Mouse (Mus musculus) heart, embryonic 10.5 days (tissue): ENCODE measurements around the gene Hlx. TPM values are rescaled to one million over a fixed set of nuclear protein-coding genes. Genes with fewer than 3 reads are reported as not detected.

ENCODE experiments used
- DNase-seq: peaks from one replicate; pipeline ENCODE4 v3.0.0-alpha.2; 2017; ENCODE audit warnings: low spot score
- H3K27ac ChIP-seq: fragments of 300-500 bp; sonication (generic); 2 replicates; pipeline ENCODE4 v1.5.1; 2016; ENCODE audit warnings: mild to moderate bottlenecking
- H3K27me3 ChIP-seq: fragments of 300-500 bp; sonication (generic); 2 replicates; pipeline ENCODE4 v1.6.1; 2016; ENCODE audit warnings: mild to moderate bottlenecking; ENCODE audit not compliant: poor library complexity, insufficient read depth, severe bottlenecking
- H3K36me3 ChIP-seq: fragments of 300-500 bp; sonication (generic); 2 replicates; pipeline ENCODE4 v1.6.1; 2016; ENCODE audit warnings: mild to moderate bottlenecking, moderate library complexity
- H3K4me1 ChIP-seq: fragments of 300-500 bp; sonication (generic); 2 replicates; pipeline ENCODE4 v1.6.1; 2016; ENCODE audit warnings: mild to moderate bottlenecking
- H3K4me3 ChIP-seq: fragments of 300-500 bp; sonication (generic); 2 replicates; pipeline ENCODE4 v1.5.1; 2016; ENCODE audit warnings: mild to moderate bottlenecking, moderate library complexity
- H3K9me3 ChIP-seq: fragments of 300-500 bp; sonication (generic); 2 replicates; pipeline ENCODE4 v1.6.1; 2016; ENCODE audit warnings: mild to moderate bottlenecking, moderate library complexity
- WGBS: fragments of 180-500 bp; shearing (Covaris S2); methylation state at CpG from one replicate; pipeline ENCODE4 v1.1.7; 2016; 5-methylcytosine and 5-hydroxymethylcytosine counted together
- polyA plus RNA-seq: library from polyadenylated mRNA; unstranded; fragments of >200 nt; fragmentation: Nextera tagmentation; extraction: Ambion mirVana; gene quantifications from 2 replicates; pipeline ENCODE4 v1.2.1, GENCODE M21; 2016

Gene Hlx
- polyA plus RNA-seq, 1 experiment from 2014 or later, result 19.4 TPM

GRCm38 (mm10) chr1:184717691-184718200 is 14.7 kb downstream of the Hlx start:
- no peak for DNase-seq
- WGBS, result 2% methylated on average over 12 of the region's 12 CpGs
- H3K27ac ChIP-seq, result no peak overlapping the region
- no peak overlapping the region for H3K4me3 ChIP-seq
- H3K27me3 ChIP-seq, result peaks cover 100% of the 10 kb centered on the region
- peaks cover 17% of the 10 kb centered on the region; the same call in 1 of the 2 replicates for H3K4me1 ChIP-seq
- no peaks in the 10 kb centered on the region for H3K9me3 ChIP-seq
- H3K36me3 ChIP-seq, result no peaks in the 10 kb centered on the region

- Histone ChIP-seq H3K4me3 (no peak overlapping the region), H3K9me3 (no peaks in the 10 kb centered on the region), H3K27ac (no peak overlapping the region), H3K36me3 (no peaks in the 10 kb centered on the region), H3K27me3 (peaks cover 99% of the 10 kb centered on the region), H3K4me1 (peaks cover 17% of the 10 kb centered on the region; the same call in 1 of the 2 replicates)
- under 1% methylated on average over 18 of the region's 18 CpGs for WGBS
- DNase-seq, result no peak
Measured at GRCm38 (mm10) chr1:184717016-184717568, 15.3 kb downstream of the Hlx start.

- H3K9me3 ChIP-seq, result no peaks in the 10 kb centered on the region
- 0% methylated on average over 6 of the region's 6 CpGs for WGBS
- peaks cover 89% of the 10 kb centered on the region for H3K27me3 ChIP-seq
- peak overlapping the region; percentile 2; the same call in 1 of the 2 replicates for H3K4me3 ChIP-seq
- no peak for DNase-seq
- no peak overlapping the region for H3K27ac ChIP-seq
- H3K4me1 ChIP-seq, result peaks cover 17% of the 10 kb centered on the region; the same call in 1 of the 2 replicates
- no peaks in the 10 kb centered on the region for H3K36me3 ChIP-seq
Measured at GRCm38 (mm10) chr1:184716117-184716516, 16.3 kb downstream of the Hlx start.

- Histone ChIP-seq H3K9me3 (no peaks in the 10 kb centered on the region), H3K36me3 (no peaks in the 10 kb centered on the region), H3K27me3 (peaks cover 85% of the 10 kb centered on the region), H3K4me3 (no peak overlapping the region), H3K4me1 (peaks cover 17% of the 10 kb centered on the region; the same call in 1 of the 2 replicates), H3K27ac (no peak overlapping the region)
- DNase-seq, result no peak
- WGBS, result 18% methylated on average over 6 of the region's 6 CpGs
Measured at GRCm38 (mm10) chr1:184715693-184716092, 16.7 kb downstream of the Hlx start.

GRCm38 (mm10) chr1:184714515-184714914 is 17.9 kb downstream of the Hlx start:
- H3K9me3 ChIP-seq, result no peaks in the 10 kb centered on the region
- 29% methylated on average over 3 of the region's 3 CpGs for WGBS
- H3K36me3 ChIP-seq, result no peaks in the 10 kb centered on the region
- peaks cover 17% of the 10 kb centered on the region; the same call in 1 of the 2 replicates for H3K4me1 ChIP-seq
- no peak for DNase-seq
- no peak overlapping the region for H3K4me3 ChIP-seq
- H3K27me3 ChIP-seq, result peaks cover 73% of the 10 kb centered on the region
- no peak overlapping the region for H3K27ac ChIP-seq

- no peaks in the 10 kb centered on the region for H3K36me3 ChIP-seq
- H3K9me3 ChIP-seq, result no peaks in the 10 kb centered on the region
- peaks cover 17% of the 10 kb centered on the region; the same call in 1 of the 2 replicates for H3K4me1 ChIP-seq
- DNase-seq, result no peak
- WGBS, result 66% methylated on average over 5 of the region's 5 CpGs
- H3K27me3 ChIP-seq, result peaks cover 65% of the 10 kb centered on the region
- no peak overlapping the region for H3K4me3 ChIP-seq
- H3K27ac ChIP-seq, result no peak overlapping the region
Measured at GRCm38 (mm10) chr1:184713716-184714115, 18.7 kb downstream of the Hlx start.

GRCm38 (mm10) chr1:184707532-184708248 is 24.7 kb downstream of the Hlx start:
- Histone ChIP-seq H3K4me1 (no peaks in the 10 kb centered on the region), H3K9me3 (no peaks in the 10 kb centered on the region), H3K36me3 (no peaks in the 10 kb centered on the region), H3K4me3 (no peak overlapping the region), H3K27ac (no peak overlapping the region), H3K27me3 (peaks cover 12% of the 10 kb centered on the region; the same call in 1 of the 2 replicates)
- WGBS, result 74% methylated on average over 4 of the region's 4 CpGs
- DNase-seq, result no peak

- 39% methylated on average over 3 of the region's 3 CpGs for WGBS
- Histone ChIP-seq H3K4me1 (no peaks in the 10 kb centered on the region), H3K4me3 (no peak overlapping the region), H3K27me3 (peaks cover 7% of the 10 kb centered on the region; the same call in 1 of the 2 replicates), H3K36me3 (no peaks in the 10 kb centered on the region), H3K27ac (no peak overlapping the region), H3K9me3 (no peaks in the 10 kb centered on the region)
- no peak for DNase-seq
Measured at GRCm38 (mm10) chr1:184704901-184705300, 27.5 kb downstream of the Hlx start.

- no peak for DNase-seq
- 64% methylated on average over 1 of the region's 1 CpGs for WGBS
- H3K9me3 ChIP-seq, result no peaks in the 10 kb centered on the region
- H3K27me3 ChIP-seq, result no peaks in the 10 kb centered on the region; the same call in 1 of the 2 replicates
- no peaks in the 10 kb centered on the region for H3K4me1 ChIP-seq
- H3K4me3 ChIP-seq, result no peak overlapping the region
- H3K27ac ChIP-seq, result no peak overlapping the region
- H3K36me3 ChIP-seq, result no peaks in the 10 kb centered on the region
Measured at GRCm38 (mm10) chr1:184699295-184699694, 33.1 kb downstream of the Hlx start.

- Histone ChIP-seq H3K9me3 (no peaks in the 10 kb centered on the region), H3K36me3 (no peaks in the 10 kb centered on the region), H3K27ac (no peak overlapping the region), H3K4me1 (no peaks in the 10 kb centered on the region), H3K27me3 (0 out of 2 replicates have a peak, but pooled peaks cover 3% of the 10 kb centered on the region), H3K4me3 (no peak overlapping the region)
- no peak for DNase-seq
- 73% methylated on average over 2 of the region's 2 CpGs for WGBS
Measured at GRCm38 (mm10) chr1:184695451-184695850, 37.0 kb downstream of the Hlx start.

GRCm38 (mm10) chr1:184692204-184692904 is 40.1 kb downstream of the Hlx start:
- Histone ChIP-seq H3K36me3 (no peaks in the 10 kb centered on the region), H3K4me1 (0 out of 2 replicates have a peak, but pooled peaks cover 3% of the 10 kb centered on the region), H3K27ac (no peak overlapping the region), H3K27me3 (0 out of 2 replicates have a peak, but pooled peaks cover 3% of the 10 kb centered on the region), H3K9me3 (no peaks in the 10 kb centered on the region), H3K4me3 (no peak overlapping the region)
- 75% methylated on average over 10 of the region's 10 CpGs for WGBS
- no peak for DNase-seq

- no peaks in the 10 kb centered on the region for H3K9me3 ChIP-seq
- H3K27me3 ChIP-seq, result 0 out of 2 replicates have a peak, but pooled peaks cover 3% of the 10 kb centered on the region
- H3K36me3 ChIP-seq, result no peaks in the 10 kb centered on the region
- no peak overlapping the region for H3K4me3 ChIP-seq
- WGBS, result 81% methylated on average over 8 of the region's 8 CpGs
- 0 out of 2 replicates have a peak, but pooled peaks cover 4% of the 10 kb centered on the region for H3K4me1 ChIP-seq
- no peak for DNase-seq
- H3K27ac ChIP-seq, result no peak overlapping the region
Measured at GRCm38 (mm10) chr1:184691240-184691639, 41.2 kb downstream of the Hlx start.
